In genomic region chr13:17693816-17694215, GRCm38 (mm10) we compare ENCODE assay signal across 8 mouse cellular contexts. TPM values are rescaled to one million over a fixed set of nuclear protein-coding genes. Genes with fewer than 3 reads are reported as not detected.
A peak's percentile ranks its signal among the peaks of the same experiment; 100 is the strongest.
DNase-seq lines count a peak whose midpoint lies in the region; ATAC-seq and TF ChIP-seq lines count a peak whose summit lies in the region.

No protein-coding gene starts in this region.

- TF ChIP-seq CTCF in hindbrain, postnatal 0 days (IDR thresholded peaks at IDR 0.05; ENCODE audit: low read depth) = no peak

- WGBS in hindbrain, postnatal 0 days = 69% methylated on average over 5 of the region's 5 CpGs
- WGBS in lung, embryonic 16.5 days = 50% methylated on average over 5 of the region's 5 CpGs

- H3K27ac ChIP-seq in hindbrain, postnatal 0 days = no peak overlapping the region
- peak overlapping the region; percentile 46; the same call in 1 of the 2 replicates for H3K27ac ChIP-seq in lung, embryonic 16.5 days (ENCODE audit: low read length)

- H3K9me3 ChIP-seq in hindbrain, postnatal 0 days (ENCODE audit: low read length) = no peaks in the 10 kb centered on the region
- H3K9me3 ChIP-seq in lung, embryonic 16.5 days (ENCODE audit: control insufficient read depth, low read length) = no peaks in the 10 kb centered on the region

- H3K9ac ChIP-seq in hindbrain, postnatal 0 days (replicated peaks; ENCODE audit: low read length) = no peak overlapping the region
- H3K9ac ChIP-seq in lung, embryonic 16.5 days (ENCODE audit: low read length) = no peak overlapping the region

- peak overlapping the region; percentile 69 for H3K4me2 ChIP-seq in hindbrain, postnatal 0 days (ENCODE audit: low read depth, low read length)
- peak overlapping the region; percentile 73 for H3K4me2 ChIP-seq in lung, embryonic 16.5 days (ENCODE audit: low read depth, low read length)

- H3K4me1 ChIP-seq in hindbrain, postnatal 0 days (ENCODE audit: insufficient read depth, low read length) = no peaks in the 10 kb centered on the region
- peaks cover 10% of the 10 kb centered on the region; the same call in 1 of the 2 replicates for H3K4me1 ChIP-seq in lung, embryonic 16.5 days (replicated peaks; ENCODE audit: control insufficient read depth, insufficient read depth, low read length)

- peak overlapping the region; percentile 86 for H3K4me3 ChIP-seq in hindbrain, postnatal 0 days (ENCODE audit: low read length)
- peak overlapping the region; percentile 72 for H3K4me3 ChIP-seq in lung, embryonic 16.5 days (ENCODE audit: low read length)

- DNase-seq in adrenal gland, postnatal 10 days = peak; percentile 8
- no peak for DNase-seq in adrenal gland, postnatal 4 days (ENCODE audit: low spot score in 2 of 2)
- DNase-seq in 3134 (ENCODE audit: extremely low read depth, insufficient read length, low spot score) = peak; percentile 50
- DNase-seq in c-Kit-positive CD71-positive TER-119-positive erythroid progenitor cells, embryonic 14.5 days (ENCODE audit: low spot score) = peak; percentile 17
- DNase-seq in hindbrain, postnatal 0 days (ENCODE audit: low spot score) = peak; percentile 19
- no peak for DNase-seq in right cerebral cortex, adult 2 months (ENCODE audit: low spot score in 2 of 2)
- DNase-seq in thymus, postnatal 4 days = no peak

- ATAC-seq in hindbrain, postnatal 0 days = no peak
- no peak for ATAC-seq in lung, embryonic 16.5 days (ENCODE audit: low read depth)

- no peaks in the 10 kb centered on the region for H3K27me3 ChIP-seq in hindbrain, postnatal 0 days (ENCODE audit: insufficient read depth, low read length)
- no peaks in the 10 kb centered on the region for H3K27me3 ChIP-seq in lung, embryonic 16.5 days (ENCODE audit: control insufficient read depth, insufficient read depth, low read depth, low read length)

- H3K36me3 ChIP-seq in hindbrain, postnatal 0 days (ENCODE audit: insufficient read depth, low read length) = no peaks in the 10 kb centered on the region
- H3K36me3 ChIP-seq in lung, embryonic 16.5 days (ENCODE audit: control insufficient read depth, insufficient read depth, low read length) = no peaks in the 10 kb centered on the region

RNA-seq across cellular contexts. Expression of gene Mplkip, which starts 1.2 kb away (rescaled TPM):
- 10 to 100 TPM; 23.2 to 24.3 TPM for total RNA-seq in adrenal gland, postnatal 10 days (2021)
- 10 to 100 TPM; 24.3 to 27.5 TPM for total RNA-seq in adrenal gland, postnatal 4 days (2021)
- total RNA-seq in hindbrain, postnatal 0 days (2014; rRNA removed) = 16.1 and 17.0 TPM in 2 replicates
- polyA plus RNA-seq in hindbrain, postnatal 0 days (2015; fragmentation: Nextera tagmentation; extraction: Ambion mirVana) = 27.3 and 28.8 TPM in 2 replicates
- 42.3 and 47.9 TPM in 2 replicates for polyA plus RNA-seq in lung, embryonic 16.5 days (2015; fragmentation: Nextera tagmentation; extraction: Ambion mirVana)

RNA-seq across cellular contexts. Expression of gene Sugct, which starts 1.5 kb away (rescaled TPM):
- total RNA-seq in adrenal gland, postnatal 10 days (2021) = 1 to 10 TPM; 6.5 TPM
- 10 to 100 TPM in 1 of 2 experiments, 1 to 10 TPM in 1; 9.5 to 11.7 TPM for total RNA-seq in adrenal gland, postnatal 4 days (2021)
- 1.2 and 1.8 TPM in 2 replicates for total RNA-seq in hindbrain, postnatal 0 days (2014; rRNA removed)
- 3.0 and 4.4 TPM in 2 replicates for polyA plus RNA-seq in hindbrain, postnatal 0 days (2015; fragmentation: Nextera tagmentation; extraction: Ambion mirVana)
- polyA plus RNA-seq in lung, embryonic 16.5 days (2015; fragmentation: Nextera tagmentation; extraction: Ambion mirVana) = 4.6 and 6.3 TPM in 2 replicates

Comparison
In these comparisons a context has a peak if more than half of its experiments do, and no peak if none do; other contexts are left out.
1. DNase-seq: peak in adrenal gland, postnatal 10 days (single experiment), 3134 (single experiment), c-Kit-positive CD71-positive TER-119-positive erythroid progenitor cells, embryonic 14.5 days (single experiment) and hindbrain, postnatal 0 days (single experiment); none in adrenal gland, postnatal 4 days (0 of 2), right cerebral cortex, adult 2 months (0 of 2) and thymus, postnatal 4 days (single experiment).